Mouse (Mus musculus) heart, embryonic 16.5 days (tissue): ENCODE data around the gene Gm12184. TPM values are rescaled to one million over a fixed set of nuclear protein-coding genes. Genes with fewer than 3 reads are reported as not detected.
A peak's percentile ranks its signal among the peaks of the same experiment; 100 is the strongest.

Source experiments
- ATAC-seq: fragments of 200-750 bp; cut with Nextera tagmentation; replicated peaks from 2 replicates; pipeline ENCODE4 v1.8.0; 2017; ENCODE audit warnings: moderate number of reproducible peaks; ENCODE audit not compliant: insufficient read depth, low FRiP score; ENCODE audit errors: extremely low read depth
- H3K27ac ChIP-seq: fragments of 300-500 bp; sonication (generic); 2 replicates; pipeline ENCODE4 v1.5.1; 2014; ENCODE audit warnings: mild to moderate bottlenecking, low read length, control low read depth, moderate library complexity
- H3K27me3 ChIP-seq: fragments of 300-500 bp; sonication (generic); 2 replicates; pipeline ENCODE4 v1.6.1; 2014; ENCODE audit warnings: low read length, mixed read lengths; ENCODE audit not compliant: control insufficient read depth, insufficient read depth
- H3K36me3 ChIP-seq: fragments of 300-500 bp; sonication (generic); 2 replicates; pipeline ENCODE4 v1.6.1; 2014; ENCODE audit not compliant: control insufficient read depth, insufficient read depth
- H3K4me1 ChIP-seq: fragments of 300-500 bp; sonication (generic); 2 replicates; pipeline ENCODE4 v1.6.1; 2014; ENCODE audit warnings: low read length, mixed read lengths; ENCODE audit not compliant: control insufficient read depth, insufficient read depth
- H3K4me2 ChIP-seq: fragments of 300-500 bp; sonication (generic); 2 replicates; pipeline ENCODE4 v1.6.1; 2014; ENCODE audit warnings: low read depth, mild to moderate bottlenecking, control low read depth, low read length
- H3K4me3 ChIP-seq: fragments of 300-500 bp; sonication (generic); 2 replicates; pipeline ENCODE4 v1.5.1; 2014; ENCODE audit warnings: mild to moderate bottlenecking, control low read depth, low read length
- H3K9ac ChIP-seq: fragments of 300-500 bp; sonication (generic); 2 replicates; pipeline ENCODE4 v1.6.1; 2014; ENCODE audit warnings: low read length, control low read depth
- H3K9me3 ChIP-seq: fragments of 300-500 bp; sonication (generic); replicated peaks from 2 replicates; pipeline ENCODE4 v1.6.1; 2016; ENCODE audit warnings: low read length; ENCODE audit not compliant: control insufficient read depth
- WGBS: fragments of 180-500 bp; shearing (Covaris S2); extraction: QIAGEN DNeasy Blood & Tissue Kit; methylation state at CpG from one replicate; pipeline ENCODE4 v1.1.7; 2014; 5-methylcytosine and 5-hydroxymethylcytosine counted together
- polyA plus RNA-seq: library from polyadenylated mRNA; unstranded; fragments of >200 nt; fragmentation: Nextera tagmentation; extraction: Ambion mirVana; gene quantifications from 2 replicates; pipeline ENCODE4 v1.2.1, GENCODE M21; 2015

The Gm12184 gene
- polyA plus RNA-seq, 1 experiment from 2014 or later, result 0.66 TPM

GRCm38 (mm10) chr11:48790946-48791345 is 35.5 kb downstream of the Gm12184 start:
- Histone ChIP-seq H3K4me2 (peak overlapping the region; percentile 67; the same call in 1 of the 2 replicates), H3K9ac (no peak overlapping the region; the same call in 1 of the 2 replicates)
- WGBS, result 45% methylated on average over 8 of the region's 8 CpGs

GRCm38 (mm10) chr11:48789973-48790823 is 36.3 kb downstream of the Gm12184 start:
- H3K27me3 ChIP-seq, result no peaks in the 10 kb centered on the region
- 13% methylated on average over 20 of the region's 20 CpGs for WGBS
- H3K4me3 ChIP-seq, result peak overlapping the region; percentile 36
- H3K4me1 ChIP-seq, result peaks cover 11% of the 10 kb centered on the region; the same call in 1 of the 2 replicates
- H3K9ac ChIP-seq, result peak overlapping the region; percentile 57
- H3K4me2 ChIP-seq, result peak overlapping the region; percentile 67
- H3K27ac ChIP-seq, result no peak overlapping the region
- H3K36me3 ChIP-seq, result no peaks in the 10 kb centered on the region
- peak; percentile 66 for ATAC-seq
- no peaks in the 10 kb centered on the region for H3K9me3 ChIP-seq

More at GRCm38 (mm10) chr11:48790946-48791345, 35.5 kb downstream of the Gm12184 start:
- Histone ChIP-seq H3K4me3 (no peak overlapping the region), H3K27ac (no peak overlapping the region), H3K4me1 (peaks cover 11% of the 10 kb centered on the region; the same call in 1 of the 2 replicates), H3K36me3 (no peaks in the 10 kb centered on the region), H3K27me3 (no peaks in the 10 kb centered on the region), H3K9me3 (no peaks in the 10 kb centered on the region)
- no peak for ATAC-seq

- Histone ChIP-seq H3K36me3 (no peaks in the 10 kb centered on the region), H3K4me1 (peaks cover 11% of the 10 kb centered on the region; the same call in 1 of the 2 replicates), H3K9ac (no peak overlapping the region), H3K9me3 (no peaks in the 10 kb centered on the region), H3K27me3 (no peaks in the 10 kb centered on the region), H3K27ac (no peak overlapping the region), H3K4me3 (no peak overlapping the region; the same call in 1 of the 2 replicates), H3K4me2 (no peak overlapping the region)
- ATAC-seq, result no peak
- WGBS, result 84% methylated on average over 5 of the region's 5 CpGs
These were observed 37.2 kb downstream of the Gm12184 start for GRCm38 (mm10) chr11:48789215-48789614.

- peak overlapping the region; percentile 54 for H3K4me3 ChIP-seq
- ATAC-seq, result no peak
- peaks cover 11% of the 10 kb centered on the region; the same call in 1 of the 2 replicates for H3K4me1 ChIP-seq
- peak overlapping the region; percentile 82 for H3K4me2 ChIP-seq
- no peaks in the 10 kb centered on the region for H3K9me3 ChIP-seq
- 7% methylated on average over 16 of the region's 16 CpGs for WGBS
- H3K27me3 ChIP-seq, result no peaks in the 10 kb centered on the region
- H3K9ac ChIP-seq, result peak overlapping the region; percentile 63; the same call in 1 of the 2 replicates
- 0 out of 2 replicates have a peak overlapping the region, but pooled peaks have one; percentile 13 for H3K27ac ChIP-seq
- no peaks in the 10 kb centered on the region for H3K36me3 ChIP-seq
These were observed 38.0 kb downstream of the Gm12184 start for GRCm38 (mm10) chr11:48788311-48789089.

GRCm38 (mm10) chr11:48787455-48788211 is 38.8 kb downstream of the Gm12184 start:
- Histone ChIP-seq H3K4me3 (peak overlapping the region; percentile 54), H3K27me3 (no peaks in the 10 kb centered on the region), H3K9me3 (no peaks in the 10 kb centered on the region), H3K4me1 (peaks cover 11% of the 10 kb centered on the region; the same call in 1 of the 2 replicates), H3K36me3 (no peaks in the 10 kb centered on the region), H3K4me2 (peak overlapping the region; percentile 82), H3K27ac (no peak overlapping the region), H3K9ac (peak overlapping the region; percentile 54)
- 46% methylated on average over 10 of the region's 10 CpGs for WGBS
- ATAC-seq, result peak; percentile 73

GRCm38 (mm10) chr11:48782243-48782642 is 44.2 kb downstream of the Gm12184 start:
- Histone ChIP-seq H3K4me2 (no peak overlapping the region), H3K27me3 (no peaks in the 10 kb centered on the region), H3K27ac (no peak overlapping the region), H3K4me1 (no peaks in the 10 kb centered on the region), H3K4me3 (no peak overlapping the region), H3K9ac (no peak overlapping the region), H3K36me3 (no peaks in the 10 kb centered on the region), H3K9me3 (no peaks in the 10 kb centered on the region)
- 79% methylated on average over 4 of the region's 4 CpGs for WGBS
- no peak for ATAC-seq

GRCm38 (mm10) chr11:48779450-48779849 is 47.0 kb downstream of the Gm12184 start:
- H3K36me3 ChIP-seq, result no peaks in the 10 kb centered on the region
- H3K4me1 ChIP-seq, result no peaks in the 10 kb centered on the region
- H3K27me3 ChIP-seq, result no peaks in the 10 kb centered on the region
- no peak overlapping the region for H3K27ac ChIP-seq
- H3K4me3 ChIP-seq, result no peak overlapping the region
- no peaks in the 10 kb centered on the region for H3K9me3 ChIP-seq
- no peak overlapping the region for H3K9ac ChIP-seq
- ATAC-seq, result no peak
- no peak overlapping the region for H3K4me2 ChIP-seq
- WGBS, result 43% methylated on average over 7 of the region's 7 CpGs

- H3K36me3 ChIP-seq, result no peaks in the 10 kb centered on the region
- no peak overlapping the region for H3K4me2 ChIP-seq
- H3K27me3 ChIP-seq, result no peaks in the 10 kb centered on the region
- no peak overlapping the region for H3K9ac ChIP-seq
- no peaks in the 10 kb centered on the region for H3K4me1 ChIP-seq
- 86% methylated on average over 9 of the region's 9 CpGs for WGBS
- no peak for ATAC-seq
- no peak overlapping the region for H3K27ac ChIP-seq
- no peak overlapping the region for H3K4me3 ChIP-seq
- no peaks in the 10 kb centered on the region for H3K9me3 ChIP-seq
These were observed 49.2 kb downstream of the Gm12184 start for GRCm38 (mm10) chr11:48777303-48777702.
